Mouse (Mus musculus) cerebellum, postnatal 10 days (tissue): ENCODE measurements at regions not wholly inside any gene's neighbourhood (a gene's known extent, or its start where the extent isn't known, plus 50 kb on each side); places are given as distances from the start of the nearest gene placed in this dataset.
A peak's percentile ranks its signal among the peaks of the same experiment; 100 is the strongest.

Source experiments
- DNase-seq, 2 experiments: peaks; one replicate each; pipeline ENCODE4 v3.0.0; 2021; ENCODE audit warnings: mixed read lengths in 2 of 2

DNA sequence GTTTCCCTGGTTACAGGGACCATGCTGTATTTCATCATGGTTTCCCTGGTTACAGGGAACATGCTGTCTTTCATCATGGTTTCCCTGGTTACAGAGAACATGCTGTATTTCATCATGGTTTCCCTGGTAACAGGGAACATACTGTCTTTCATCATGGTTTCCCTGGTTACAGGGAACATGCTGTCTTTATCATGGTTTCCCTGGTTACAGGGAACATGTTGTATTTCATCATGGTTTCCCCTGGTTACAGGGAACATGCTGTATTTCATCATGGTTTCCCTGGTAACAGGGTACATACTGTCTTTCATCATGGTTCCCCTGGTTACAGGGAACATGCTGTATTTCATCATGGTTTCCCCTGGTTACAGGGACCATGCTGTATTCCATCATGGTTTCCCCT, 1579.5 kb downstream of the 4930444P10Rik start:
- no peak for DNase-seq

DNA sequence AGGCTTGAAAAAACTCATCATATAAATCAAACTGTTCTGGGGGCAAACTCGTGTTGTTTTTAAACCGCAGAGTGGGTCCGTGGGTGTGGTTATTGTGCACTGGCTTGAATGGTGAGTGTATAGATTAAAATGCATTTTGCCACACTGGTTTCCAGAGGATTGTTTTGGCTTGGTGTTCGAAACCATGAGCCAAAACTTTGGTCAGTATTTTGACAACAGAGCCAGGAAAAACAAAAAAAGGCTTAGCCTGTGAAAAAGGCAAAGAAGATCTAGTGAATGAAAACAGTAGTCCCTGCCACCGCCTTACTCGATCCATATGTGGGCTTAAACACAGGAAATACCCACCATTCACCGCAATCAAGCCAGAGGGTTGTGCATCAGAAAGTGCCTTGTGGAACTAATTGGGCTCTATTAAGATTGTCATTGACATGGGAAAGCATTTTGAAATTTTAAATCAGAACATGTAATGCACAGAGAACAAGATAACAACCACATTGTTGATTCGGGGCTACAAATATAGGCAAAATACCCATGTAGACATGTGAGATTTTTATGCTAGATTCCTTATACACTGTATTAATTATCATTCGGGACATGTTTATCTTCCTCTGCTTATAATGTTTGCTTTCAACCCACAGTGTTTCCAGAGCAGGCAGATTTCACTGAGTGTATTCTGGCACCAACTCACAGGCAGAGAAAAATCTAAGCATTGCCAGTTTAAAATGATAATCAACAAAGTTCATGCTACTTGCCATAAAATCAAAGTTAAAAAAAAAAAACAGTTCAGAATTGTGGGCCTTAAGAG, 1580.4 kb downstream of the 4930444P10Rik start:
- no peak for DNase-seq

DNA sequence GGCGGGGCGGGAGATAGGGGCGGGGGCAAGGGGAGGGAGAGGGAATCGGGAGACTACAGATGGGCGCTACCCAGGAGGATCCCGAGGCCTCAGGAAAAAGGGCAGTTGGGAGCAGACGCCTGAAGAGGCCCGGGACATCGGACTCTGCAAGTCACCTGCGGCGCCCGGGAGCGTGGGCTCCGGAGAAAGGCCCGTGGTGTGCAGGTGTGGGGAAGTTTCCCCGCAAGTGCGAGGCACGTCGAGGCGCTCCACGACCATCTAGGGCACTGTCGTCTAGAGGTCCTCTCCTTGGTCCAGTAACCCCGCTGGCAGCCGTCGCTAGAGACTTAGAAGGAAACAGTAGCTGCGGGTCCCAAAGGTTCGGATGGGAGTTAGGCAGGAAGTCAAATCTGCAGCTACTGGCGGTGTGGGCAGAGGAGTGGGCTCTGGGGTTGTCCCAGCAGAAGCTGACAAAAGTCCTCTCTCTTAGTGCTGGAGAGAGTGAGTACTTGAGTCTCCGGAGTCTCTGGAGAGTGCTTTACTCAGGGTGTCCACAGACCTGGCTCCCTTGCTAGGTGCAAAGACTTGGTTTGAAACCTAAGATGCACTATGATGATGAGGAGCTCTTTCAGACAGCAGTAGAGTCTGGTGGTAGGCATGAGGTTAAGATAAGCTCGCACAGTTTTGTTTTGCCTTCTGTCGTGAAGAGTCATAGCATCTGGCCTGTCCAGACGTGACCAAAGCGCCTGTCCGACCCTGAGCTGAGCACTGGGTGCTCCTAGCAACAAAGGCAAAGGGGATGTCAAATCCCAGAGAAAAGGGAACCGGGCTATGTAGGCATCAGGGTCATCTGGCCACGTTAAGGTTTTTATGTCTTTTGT, 1586.1 kb downstream of the 4930444P10Rik start:
- peak; percentile 24 to 30 for DNase-seq

DNA sequence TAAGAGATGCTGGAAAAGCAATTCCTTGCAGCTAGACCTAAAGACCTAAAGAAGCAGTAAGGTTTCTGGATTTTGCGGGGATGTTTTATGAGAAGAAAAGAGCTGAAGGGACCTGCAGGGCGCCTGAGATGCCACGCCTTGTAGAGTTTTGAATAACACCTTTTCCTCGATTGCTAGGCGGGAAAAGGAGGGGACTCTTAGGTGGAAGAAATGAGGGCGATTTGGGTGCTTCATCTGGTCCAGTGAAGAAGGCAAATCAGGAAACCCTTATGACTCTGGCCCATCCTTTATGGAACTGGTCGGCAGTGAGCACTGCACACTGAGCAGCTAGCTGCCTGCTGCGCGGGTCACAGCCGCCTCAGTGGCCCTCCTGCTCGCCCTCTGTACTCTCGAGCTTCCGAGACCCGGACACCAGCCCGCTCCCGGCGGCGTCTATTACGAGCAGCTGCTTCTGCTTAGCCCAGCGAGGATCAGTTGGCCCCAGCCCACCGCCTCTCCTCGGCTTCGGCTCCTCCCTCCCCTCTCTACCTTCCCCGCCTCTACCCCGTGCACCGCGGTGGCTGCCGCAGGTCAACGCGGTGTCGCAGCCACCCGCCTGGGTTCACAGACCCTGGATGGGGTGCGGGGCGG, 1586.8 kb downstream of the 4930444P10Rik start:
- peak; percentile 64 to 76 for DNase-seq

DNA sequence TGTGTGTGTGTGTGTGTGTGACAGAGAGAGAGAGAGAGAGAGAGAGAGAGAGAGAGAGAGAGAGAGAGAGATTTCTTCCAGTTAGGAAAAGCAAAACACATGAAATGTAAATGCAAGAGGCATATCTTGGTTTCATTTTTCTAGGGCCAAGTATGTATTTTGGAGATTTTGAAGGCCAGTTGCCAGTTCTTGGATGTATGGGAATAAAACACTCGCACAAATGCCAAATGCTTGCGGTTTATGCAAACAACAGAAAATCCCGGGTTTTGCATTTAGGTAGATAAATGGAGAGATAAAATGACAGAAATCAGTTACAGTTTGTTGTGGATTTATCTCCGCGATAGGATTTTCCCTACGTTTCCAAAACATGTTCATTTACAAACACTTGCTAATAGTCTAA, 1587.4 kb downstream of the 4930444P10Rik start:
- DNase-seq: peak in 1 of 2 experiments; percentile 11

DNA sequence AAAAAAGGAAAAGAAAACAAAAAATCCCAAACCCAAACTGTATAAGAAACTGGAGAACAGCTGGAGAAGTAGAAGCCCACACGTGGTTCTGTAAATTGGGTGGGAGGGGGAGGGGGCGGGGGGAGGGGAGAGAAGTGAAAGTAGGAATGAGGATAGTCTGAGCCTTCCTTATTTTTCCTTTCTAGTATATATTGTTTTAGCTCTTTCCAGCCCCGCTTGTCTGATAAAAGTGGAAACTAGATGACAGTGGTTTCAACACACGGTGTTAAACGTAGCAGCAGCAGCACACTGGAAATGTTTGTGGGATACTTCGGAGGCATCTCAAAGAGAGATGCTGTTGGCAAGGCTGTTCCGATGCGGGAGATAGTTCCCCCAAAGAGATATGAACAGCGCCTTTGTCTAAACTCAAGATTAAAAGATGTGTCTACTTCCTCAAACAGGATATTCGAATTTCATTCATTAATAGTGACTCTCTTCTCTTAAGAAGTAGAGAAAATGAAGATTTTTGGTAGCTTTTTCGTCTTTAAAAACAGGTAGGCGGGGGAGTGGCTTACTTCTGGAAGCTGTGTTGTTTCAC, 1588.3 kb downstream of the 4930444P10Rik start:
- peak; percentile 3 to 38 for DNase-seq

DNA sequence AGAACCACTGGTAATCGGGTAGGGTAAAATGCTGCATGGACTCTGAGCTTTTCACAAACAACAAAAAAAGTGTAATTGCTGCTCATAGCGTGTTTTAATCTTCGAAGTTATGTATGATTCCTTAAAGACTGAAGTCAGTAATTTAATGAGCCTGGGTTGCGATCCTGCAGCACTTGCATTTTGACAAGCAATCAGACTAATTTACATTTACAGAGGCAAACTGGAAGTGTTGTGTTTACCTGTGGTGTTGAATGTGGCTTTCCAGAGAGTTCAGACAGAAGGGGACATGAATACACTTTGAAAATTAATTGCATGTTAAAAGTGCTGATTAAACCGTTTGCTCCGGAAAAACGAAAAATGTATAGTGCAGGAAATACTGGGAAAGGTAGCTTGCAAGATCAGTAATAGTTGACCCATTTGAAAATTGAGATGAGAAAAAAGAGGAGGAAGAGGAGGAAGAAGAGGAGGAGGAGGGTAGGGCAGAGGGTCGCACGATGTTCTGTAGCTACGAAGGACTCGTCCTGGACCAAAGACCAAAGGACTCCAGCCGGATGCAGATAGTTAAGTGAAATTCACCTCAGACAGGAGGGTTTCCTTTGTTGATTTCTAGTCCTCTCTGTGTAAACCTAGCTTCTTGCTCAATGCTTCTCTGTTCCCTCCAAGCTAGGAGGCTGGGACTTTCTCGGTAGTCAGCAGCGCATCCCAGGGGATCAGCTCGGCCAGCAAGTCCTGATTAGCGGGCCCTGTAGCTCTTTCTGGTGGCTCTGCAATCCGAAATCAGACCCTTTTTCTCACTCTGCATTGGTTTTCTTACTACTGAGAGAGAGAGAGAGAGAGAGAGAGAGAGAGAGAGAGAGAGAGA, 1589.0 kb downstream of the 4930444P10Rik start:
- peak; percentile 47 to 49 for DNase-seq

DNA sequence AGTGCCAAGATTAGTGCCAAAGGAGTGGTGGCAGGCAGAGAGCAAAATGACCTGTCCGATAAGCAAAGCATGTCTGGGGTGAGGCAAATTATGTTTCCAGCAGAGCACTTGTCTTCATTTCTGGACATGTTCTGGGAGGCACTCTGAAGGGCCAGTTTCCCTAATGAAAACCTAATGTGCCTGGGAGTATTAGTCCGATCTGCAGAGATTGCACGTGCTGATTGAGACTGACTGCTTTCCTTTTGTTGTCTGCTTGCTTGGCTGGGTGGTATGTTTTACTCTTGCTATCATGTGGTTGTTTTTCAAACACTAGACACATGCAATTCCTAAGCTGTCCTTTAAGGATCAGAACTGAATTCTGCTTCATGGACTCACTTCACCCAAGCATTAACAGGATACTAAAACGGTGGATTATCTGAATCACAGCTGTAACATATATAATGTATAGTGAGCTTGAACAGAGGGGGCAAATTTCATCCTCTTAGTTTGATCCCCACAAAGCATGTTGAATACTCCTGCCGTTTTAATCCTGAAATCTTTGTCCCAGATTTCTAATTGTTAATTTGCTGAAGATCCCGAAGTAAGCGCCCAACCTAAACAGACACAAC, 1589.8 kb downstream of the 4930444P10Rik start:
- peak; percentile 3 to 13 for DNase-seq

DNA sequence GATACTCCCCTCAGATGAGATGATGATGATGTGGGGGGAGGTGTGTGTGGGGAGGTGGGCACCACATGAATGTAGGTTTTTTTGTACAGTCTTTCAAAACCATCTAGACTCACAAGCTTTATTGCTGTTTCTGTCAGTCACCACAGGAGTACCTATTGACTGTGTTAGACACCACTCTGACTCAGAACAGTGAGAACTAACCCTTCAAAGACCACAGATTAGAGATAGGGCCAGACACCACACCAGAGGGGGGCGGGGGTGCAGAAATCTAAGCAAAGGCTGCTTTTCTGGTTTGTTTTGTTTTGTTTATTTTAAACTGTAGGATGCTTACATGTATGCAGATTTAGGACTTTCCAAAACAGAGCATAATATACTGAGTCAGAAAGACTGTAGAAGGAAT, 1594.0 kb downstream of the 4930444P10Rik start:
- no peak for DNase-seq

DNA sequence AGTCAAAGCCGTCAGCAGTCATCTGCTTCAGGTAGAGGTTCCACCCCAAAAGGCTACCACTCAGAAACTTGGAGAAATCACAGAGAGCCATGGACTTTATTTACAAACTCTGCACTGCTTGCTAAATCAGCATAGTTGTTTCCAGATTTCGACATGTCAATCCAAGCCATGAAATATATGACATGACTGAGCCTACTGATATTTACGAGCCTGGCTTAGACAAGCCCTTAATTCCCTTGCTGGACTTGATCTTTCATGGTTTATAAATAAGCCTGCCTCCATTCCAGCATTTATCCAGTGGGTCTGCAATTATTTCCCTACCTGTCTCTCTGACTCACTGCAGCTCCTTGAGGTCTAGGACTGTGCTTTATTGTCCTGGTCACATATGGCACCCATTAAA, 1603.1 kb downstream of the 4930444P10Rik start:
- DNase-seq: no peak

DNA sequence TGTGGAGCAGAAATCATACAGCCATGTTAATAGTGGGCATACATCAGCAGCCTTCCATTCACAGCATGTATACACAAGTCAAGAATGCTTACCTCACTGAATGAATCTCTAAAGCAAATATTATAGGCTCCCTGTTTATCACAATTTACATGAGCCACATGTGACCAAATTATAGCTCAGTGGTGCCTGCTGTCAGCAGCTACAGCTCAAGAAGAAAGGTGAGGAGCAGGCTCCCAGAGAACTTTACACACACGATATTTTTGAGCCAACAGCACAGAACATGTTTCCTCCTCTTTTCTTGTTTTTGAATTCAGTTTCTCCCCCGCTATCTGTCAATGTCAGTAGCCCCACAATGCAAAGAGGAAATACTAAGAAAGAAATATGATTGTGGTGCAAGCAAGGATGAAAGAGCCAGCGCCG, 1605.4 kb downstream of the 4930444P10Rik start:
- no peak for DNase-seq

DNA sequence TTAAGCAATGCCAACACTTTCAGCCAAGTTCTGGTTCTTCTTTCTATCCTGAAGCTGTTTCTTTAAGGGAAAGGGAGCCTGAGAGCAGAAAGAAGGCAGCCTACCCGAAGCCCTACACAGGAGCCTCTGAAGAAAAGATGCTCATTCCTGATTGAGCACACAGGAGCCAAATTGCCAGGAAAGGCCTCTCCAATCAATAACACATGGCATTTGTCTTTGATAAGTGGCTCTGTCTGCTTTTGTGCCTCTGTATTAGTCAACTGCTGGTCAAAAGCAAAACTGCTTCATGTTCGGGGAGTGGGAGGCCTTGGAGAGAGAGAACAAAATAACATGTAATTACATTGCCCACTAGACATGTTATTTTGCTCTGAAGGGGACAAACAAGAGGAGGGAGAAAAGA, 1607.4 kb downstream of the 4930444P10Rik start:
- DNase-seq: no peak

DNA sequence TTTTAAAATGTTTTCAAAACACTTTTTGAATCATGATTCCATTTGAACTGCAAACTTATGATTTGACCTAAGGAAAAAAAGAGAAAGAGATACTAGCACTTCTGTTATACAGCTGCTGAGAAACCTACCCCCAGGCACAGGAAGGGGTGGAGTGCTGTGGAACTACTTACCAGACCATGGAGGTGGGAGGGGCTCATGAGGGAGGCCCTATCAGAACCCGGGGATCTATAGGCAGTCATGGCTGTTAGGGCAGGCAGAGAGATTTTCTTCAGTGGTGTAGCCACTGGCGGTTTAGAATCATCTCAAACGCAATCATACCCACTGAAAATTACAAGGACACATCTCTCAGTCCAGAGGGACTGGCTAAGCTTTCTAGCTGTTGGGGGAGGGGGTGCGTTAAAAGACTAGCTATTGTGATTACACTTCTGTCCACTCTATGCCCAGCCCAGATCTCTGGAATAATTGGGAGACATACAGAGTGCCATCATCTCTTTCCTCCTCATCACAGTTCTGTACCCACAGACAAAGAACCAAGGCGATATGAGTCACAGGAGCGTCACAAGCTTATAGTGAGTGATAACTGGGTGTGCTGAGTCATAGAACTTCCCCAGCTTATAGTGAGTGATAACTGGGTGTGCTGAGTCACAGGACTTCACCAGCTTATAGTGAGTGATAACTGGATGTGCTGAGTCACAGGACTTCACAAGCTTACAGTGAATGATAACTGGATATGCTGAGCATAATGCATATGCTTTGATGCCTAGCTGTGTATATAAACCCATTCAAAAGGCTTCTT, 1608.8 kb downstream of the 4930444P10Rik start:
- no peak for DNase-seq

DNA sequence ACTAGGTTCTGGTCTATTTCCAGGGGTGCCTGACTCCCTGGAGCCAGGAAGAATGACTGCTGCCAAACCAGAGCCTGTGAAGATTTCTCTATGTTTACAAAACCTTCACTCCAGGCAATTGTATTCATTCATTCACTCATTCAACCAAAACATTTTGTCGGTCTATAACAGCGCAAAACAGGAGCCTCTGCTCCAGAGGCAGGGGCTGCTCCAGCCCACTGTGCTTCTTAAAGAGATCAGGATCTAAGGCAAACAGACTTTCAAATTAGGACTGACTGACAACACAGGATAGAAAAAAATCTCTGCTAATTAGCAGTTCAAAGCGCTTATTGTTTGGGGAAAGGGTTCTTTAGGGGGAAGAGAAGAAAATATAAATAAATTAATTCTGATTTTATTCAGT, 1620.8 kb downstream of the 4930444P10Rik start:
- DNase-seq: no peak

DNA sequence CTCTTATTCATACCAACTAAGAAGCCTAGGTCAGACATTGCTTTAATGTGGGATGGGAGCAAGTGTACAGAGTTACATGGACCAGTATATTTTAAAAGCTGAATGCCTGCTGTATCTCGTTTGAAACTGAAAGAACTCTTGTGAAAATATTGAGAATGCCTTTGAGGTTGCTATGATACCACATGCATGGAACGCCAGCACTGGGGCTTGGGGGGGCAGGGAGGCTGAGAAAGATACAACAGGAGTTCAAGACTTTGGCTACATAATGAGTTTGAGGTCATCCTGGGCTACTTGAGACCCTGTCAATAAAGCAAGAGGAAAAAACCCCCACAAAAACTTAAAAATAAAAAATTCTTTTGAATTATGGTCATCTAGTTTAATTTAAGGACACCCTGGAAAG, 1621.6 kb downstream of the 4930444P10Rik start:
- no peak for DNase-seq

DNA sequence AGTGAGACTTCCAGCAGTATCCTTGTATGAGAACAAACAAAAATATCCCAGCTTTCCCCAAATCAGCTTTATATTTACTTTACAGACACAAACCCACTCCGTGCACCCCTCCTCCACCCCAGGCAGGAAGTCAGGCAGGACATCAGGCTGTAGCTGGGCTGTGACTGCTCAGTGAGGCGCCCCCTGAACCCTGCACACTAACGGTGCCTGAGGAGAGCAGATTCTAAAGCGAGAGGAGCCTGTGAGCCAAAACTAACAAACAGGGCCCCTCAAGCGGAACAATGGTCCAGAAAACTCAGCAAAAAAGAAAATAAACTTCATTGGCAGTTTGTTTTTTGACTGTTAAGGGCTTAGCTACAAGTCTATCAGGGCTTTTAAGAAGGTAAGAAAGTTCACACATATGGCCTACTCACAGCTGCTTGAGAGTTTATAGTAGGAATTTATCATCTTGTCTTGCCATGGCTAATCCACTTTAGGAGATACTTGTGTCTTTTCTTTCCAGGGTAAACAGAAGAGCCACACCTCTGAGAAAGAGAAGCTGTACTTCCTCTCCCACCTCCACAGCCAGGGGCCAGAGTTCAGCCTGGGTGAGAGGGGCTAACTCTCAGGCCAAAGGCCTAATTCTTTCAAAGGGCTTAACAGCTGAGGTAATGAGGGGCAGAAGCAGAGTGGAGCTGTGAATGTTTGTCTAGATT, 1628.2 kb downstream of the 4930444P10Rik start:
- DNase-seq: peak in 1 of 2 experiments; percentile 5

DNA sequence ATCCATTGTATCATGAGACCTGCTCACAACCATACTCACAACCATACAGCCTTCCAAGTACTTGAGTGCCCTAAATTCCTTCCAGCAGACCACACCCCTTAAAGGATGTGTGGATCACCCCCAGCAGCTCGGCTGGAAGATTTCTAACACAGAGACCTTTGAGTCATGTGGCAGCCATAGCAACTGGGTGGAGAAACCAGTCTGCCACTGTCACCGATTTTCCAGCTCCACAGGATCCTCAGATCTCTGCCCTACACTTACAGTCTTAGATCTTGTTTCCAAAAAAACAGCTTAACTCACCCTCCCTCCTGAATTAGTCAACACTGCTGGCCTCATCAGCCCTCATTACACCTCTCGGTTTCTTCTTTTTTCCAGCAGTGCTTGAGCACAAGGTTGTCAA, 1630.6 kb downstream of the 4930444P10Rik start:
- no peak for DNase-seq

DNA sequence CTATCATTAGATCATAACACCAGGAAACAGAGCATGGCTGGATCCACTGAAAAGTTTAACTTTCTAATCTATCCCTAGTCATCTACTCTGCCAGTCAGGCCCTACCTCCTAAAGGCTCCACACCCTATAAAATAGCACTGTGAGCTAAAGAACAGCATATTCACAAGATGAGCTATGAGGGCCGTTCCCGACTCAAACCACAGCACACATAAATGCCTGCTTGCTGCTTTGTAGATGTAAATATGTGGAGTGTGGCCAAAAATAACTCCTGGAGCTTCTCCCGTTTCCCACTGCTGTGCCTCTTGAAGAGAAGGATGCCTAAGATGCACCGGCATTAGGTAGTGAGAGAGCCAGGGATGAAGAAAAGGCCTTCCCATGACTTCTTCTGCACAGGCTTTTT, 1632.3 kb downstream of the 4930444P10Rik start:
- no peak for DNase-seq

DNA sequence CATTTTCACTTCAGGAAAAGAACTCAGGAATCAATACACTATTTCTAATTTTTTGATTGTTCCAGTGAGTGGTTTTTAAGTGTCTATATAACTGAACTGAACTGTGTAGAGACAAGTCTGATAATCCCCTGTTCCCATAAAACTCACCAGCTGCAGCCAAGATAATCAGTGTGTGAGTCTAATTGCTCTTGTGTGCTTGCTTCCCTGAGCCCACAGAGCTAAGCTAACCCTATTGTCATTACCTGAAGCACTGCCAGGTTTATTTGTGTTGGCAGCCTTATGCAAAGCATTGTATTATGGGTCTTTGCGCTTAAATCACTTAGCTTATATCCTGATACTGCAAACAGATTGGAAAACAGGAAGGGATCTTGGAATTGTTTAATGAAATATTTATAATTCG, 1663.8 kb downstream of the 4930444P10Rik start:
- no peak for DNase-seq

DNA sequence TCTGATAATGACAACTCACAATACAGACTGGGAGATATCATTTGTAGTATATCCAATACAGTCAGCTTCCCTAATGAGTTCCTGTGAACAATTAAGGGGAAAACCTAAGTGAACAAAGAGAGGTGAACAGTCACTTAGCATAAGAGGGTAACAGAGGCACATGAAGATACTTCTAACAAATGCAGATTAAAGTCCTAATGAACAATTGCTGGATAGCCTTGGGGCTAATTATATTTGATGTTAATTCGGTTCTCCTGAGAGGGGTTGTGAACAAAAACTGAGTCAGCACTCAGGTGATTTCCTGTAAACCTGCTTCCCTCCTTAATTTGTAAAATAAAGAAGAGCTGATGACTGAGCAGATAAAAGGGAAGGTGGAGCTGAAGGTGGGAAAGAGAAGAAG, 1672.1 kb downstream of the 4930444P10Rik start:
- DNase-seq: no peak
